Mouse (Mus musculus): ENCODE data around the gene Wdr1.

DNA sequence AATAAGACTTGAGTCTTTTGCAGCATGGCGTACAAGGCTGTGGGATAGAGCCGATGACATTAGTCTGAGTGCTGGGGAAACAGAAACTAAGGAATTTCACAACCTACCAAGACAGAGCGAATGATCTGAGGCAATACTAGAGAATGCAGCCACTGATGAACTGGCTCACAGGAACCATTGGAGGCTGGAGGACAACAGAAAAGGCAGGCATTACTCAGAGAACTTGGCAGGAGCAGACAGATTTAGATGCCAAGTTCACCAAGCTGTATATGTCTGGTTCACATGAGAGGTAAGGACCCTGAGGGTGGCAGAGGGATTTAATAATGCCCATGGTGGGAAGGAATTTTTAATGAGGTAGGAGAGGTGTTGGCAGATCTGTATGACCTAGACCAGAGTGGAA is 48.1 kb upstream of the Wdr1 start:
- TF ChIP-seq CTCF (IDR thresholded peaks at IDR 0.05; ENCODE audit: low read depth, low read length) (no peak), GATA2 (IDR thresholded peaks at IDR 0.05; ENCODE audit: borderline replicate concordance, low read depth, low read length) (no peak), GATA1 (IDR thresholded peaks at IDR 0.05; ENCODE audit: borderline replicate concordance, low read length) (no peak), POLR2AphosphoS5 (IDR thresholded peaks at IDR 0.05; ENCODE audit: insufficient replicate concordance, low read depth, low read length) (no peak), TAL1 (conservative IDR thresholded peaks at IDR 0.05; ENCODE audit: low read depth, low read length) (no peak)
